Mouse (Mus musculus) bone marrow macrophage, adult 2 months (primary cell): ENCODE data around the gene Tmem74b.

Experiments
- CTCF ChIP-seq: IDR thresholded peaks from 2 replicates; pipeline ENCODE4 v1.5.1; 2012; ENCODE audit warnings: low read depth, mild to moderate bottlenecking, low read length, moderate library complexity
- POLR2A ChIP-seq: IDR thresholded peaks from 2 replicates; pipeline ENCODE4 v1.6.1; 2012; ENCODE audit warnings: mild to moderate bottlenecking, low read depth, low read length, borderline replicate concordance

- no peak for TF ChIP-seq POLR2A
- TF ChIP-seq CTCF = no peak
Measured at GRCm38 (mm10) chr2:151735422-151735821, 33.6 kb downstream of the Tmem74b start.
